Mouse (Mus musculus) heart, adult 11 months (tissue): ENCODE results near the gene Lrp2.

Experiments
- DNase-seq: peaks from one replicate; pipeline ENCODE4 v3.0.0; 2022

Lrp2 gene

GRCm38 (mm10) chr2:69585886-69586398 is at the start of gene Lrp2:
Gene Lrp2 (minus strand): TSS chr2:69586065.
- peak; percentile 84 for DNase-seq

GRCm38 (mm10) chr2:69635064-69635701 is 49.3 kb upstream of the Lrp2 start:
- no peak for DNase-seq

GRCm38 (mm10) chr2:69631449-69631848 is 45.6 kb upstream of the Lrp2 start:
- DNase-seq: no peak

DNA sequence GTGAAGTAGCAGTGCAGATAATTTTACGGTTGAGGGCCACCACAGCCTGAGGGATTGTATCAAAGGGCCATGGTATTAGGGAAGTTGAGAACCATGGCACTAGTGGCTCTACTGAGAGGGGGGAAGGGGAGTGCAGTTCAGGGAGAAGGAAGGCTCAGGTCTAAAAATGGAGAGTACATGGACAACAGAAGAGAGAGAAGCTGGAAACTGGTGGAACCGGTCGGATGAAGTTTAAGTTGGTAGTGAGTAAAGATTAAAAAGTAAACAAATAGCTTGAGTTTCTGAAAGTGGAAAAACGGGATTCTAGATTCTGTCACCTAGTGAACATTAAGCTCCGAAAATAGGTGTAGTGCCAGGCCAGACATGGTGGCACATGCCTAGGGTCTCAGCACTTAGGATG is 44.9 kb upstream of the Lrp2 start:
- no peak for DNase-seq

DNA sequence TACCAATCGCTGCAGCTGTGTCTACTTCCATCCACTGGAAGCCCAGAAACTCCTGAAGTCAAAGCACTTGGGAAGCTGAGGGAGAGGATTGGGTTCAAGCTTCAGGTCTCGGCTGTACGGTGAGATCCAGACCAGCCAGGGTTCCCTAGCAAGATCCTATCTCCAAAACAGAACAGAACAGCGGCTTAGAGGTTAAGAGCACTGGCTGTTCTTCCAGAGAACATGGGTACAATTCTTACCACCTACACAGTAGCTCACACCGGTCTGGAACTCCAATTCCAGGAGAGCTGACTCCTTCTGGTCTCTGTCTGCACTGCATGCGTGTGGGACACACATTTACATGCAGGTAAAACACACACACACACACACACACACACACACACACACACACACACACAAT is 44.0 kb upstream of the Lrp2 start:
- DNase-seq: no peak

GRCm38 (mm10) chr2:69629215-69629614 is 43.4 kb upstream of the Lrp2 start:
- DNase-seq: no peak

- DNase-seq: no peak
These were observed 33.4 kb upstream of the Lrp2 start for GRCm38 (mm10) chr2:69619286-69619685.

DNA sequence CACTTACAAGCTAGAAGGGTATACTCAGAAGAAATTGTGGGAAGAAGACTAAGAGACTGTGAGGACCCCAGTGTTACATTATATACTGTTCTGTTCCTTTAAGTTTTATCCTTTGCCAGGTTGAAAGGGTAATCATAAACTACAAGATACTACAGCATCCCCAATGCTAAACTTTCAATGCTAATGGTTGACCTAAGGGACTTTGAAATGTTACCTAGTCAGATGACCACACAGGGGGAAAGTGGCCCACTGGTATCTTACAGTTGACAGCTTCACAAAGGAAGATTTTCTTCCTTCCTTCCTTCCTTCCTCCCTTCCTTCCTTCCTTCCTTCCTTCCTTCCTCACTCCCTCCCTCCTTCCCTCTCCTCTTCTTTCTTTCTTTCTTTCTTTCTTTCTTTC is 32.5 kb upstream of the Lrp2 start:
- no peak for DNase-seq

- no peak for DNase-seq
These were observed 27.4 kb upstream of the Lrp2 start for GRCm38 (mm10) chr2:69613237-69613636.

- no peak for DNase-seq
These were observed 26.9 kb upstream of the Lrp2 start for GRCm38 (mm10) chr2:69612716-69613115.

DNA sequence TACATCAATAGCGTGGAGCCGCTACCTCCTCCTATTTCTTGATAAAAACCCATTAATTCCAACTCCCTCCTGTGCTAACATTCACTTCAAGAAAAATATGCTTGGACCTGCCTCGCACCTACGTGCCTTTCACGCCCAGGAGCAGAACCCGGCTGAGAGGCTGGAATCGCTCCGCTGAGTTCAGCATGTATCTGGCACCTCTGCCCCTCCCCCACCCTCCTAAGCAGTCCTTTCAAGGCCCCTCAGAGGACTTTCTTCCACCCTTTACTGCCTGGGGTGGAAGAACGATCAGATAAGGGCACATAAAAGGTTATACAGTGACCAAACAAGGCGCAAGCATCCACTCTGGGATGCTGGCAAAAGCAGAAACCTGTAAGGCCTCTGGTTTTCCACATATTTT is 26.4 kb upstream of the Lrp2 start:
- no peak for DNase-seq

DNA sequence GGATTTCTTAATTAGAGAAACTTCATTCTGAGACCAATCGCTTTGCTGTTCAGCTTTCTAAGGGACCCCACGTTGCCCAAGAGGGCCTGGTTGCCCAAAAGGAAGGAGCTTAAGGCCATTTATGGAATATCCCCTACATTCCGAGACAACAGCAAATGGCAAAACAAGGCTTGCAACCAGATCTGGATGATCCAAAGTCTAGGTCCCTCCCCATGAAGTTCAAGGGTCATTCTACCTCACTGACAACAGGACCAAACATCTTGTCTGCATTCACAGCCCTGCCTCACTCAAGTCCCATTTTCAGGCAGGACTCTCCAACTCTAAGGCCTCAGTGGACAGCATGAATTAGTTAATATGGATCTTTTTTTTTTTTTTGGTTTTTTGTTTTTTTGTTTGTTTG is 20.8 kb upstream of the Lrp2 start:
- DNase-seq: no peak

DNA sequence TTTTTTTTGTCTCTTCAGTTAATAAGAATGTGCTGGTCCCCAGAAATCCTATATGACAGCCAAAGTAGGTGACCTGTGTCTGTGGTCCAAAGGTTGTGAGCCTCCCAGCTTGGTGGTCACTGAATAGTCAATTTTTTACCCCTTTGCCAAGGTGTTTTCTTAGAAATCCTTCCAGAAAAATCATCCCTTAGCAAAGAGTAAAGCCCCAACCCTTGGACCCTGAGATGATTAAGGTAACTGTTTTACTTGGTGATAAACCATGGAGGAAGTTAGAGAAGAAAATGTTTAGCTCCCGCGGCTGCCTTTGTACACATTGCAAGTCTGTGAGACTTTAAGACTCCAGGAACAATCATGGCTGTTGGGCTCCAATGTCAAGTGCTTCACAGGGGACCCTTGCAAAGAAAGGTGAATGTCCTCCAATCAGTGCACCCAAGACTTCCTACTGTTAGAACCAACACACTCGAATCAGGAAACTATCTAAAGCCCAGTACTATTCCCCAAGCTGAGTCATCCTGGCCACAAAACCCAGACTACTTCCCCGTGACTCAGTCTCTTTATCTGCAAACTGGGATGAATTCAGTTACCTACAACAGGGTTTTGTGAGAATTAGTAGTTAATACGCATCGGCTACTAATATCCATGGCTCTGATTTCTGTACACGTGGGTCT is 18.0 kb upstream of the Lrp2 start:
- no peak for DNase-seq

DNA sequence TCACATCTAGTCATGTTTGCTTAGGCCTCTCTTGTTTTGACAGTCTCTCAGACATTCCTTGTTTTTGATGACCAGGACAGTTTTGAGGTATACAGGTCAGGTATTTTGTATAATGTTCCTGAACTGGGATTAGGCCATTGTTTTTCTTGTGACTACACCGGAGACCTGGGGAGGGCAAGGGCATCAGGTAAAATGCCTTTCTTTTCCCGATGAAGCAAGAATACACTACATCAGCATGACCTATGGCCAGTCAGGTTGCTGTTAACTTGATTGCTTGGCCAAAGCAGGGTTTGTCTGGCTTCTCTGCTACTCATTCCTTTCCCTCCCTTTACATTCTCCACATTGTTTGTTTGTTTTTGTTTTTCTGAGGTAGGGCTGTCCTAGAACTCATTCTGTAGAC is 7.3 kb upstream of the Lrp2 start:
- peak; percentile 34 for DNase-seq

DNA sequence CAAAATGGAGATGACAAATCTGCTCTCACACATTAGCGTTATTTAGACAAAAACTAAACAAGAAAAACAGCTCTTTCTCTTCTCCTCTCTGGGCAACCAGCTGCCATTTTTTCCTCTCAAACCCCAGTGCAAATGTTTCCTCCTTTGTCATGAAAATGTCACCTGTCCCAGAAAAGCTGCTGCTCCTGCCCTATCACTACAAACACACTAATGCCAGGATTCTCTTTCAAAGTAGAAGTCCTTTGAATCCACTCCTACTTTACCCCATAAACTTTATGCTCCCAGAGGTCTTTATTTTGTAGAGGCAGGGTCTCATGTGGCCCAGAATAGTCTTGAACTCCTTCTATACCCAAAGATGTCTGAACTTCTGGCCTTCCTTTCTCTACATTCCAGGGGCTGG is 6.7 kb upstream of the Lrp2 start:
- no peak for DNase-seq

DNA sequence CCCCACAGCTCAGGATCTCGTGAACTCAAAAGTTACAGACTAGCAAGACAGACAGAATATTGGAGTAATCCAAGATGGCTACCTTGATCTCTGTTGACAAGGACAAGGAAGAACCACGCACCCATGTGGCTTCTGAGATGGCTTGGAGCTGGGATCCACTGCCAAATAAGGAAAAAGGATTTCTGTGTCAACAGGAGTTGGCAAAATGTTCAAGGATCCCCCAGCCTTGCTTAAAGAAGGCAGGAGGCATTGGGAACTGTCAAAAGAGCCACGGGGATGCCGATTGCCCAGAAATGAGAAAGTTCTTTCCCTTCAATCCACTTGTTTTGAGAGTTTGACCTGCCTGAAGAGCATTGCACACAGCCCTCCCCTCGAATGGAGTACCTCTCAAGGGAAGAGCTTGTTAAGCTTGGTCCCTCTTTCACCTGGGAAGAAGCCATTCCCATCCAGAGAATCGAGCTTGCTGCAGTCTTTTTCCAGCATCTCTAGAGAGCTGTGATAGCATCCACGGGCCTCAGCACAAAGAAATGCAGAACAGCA is 6.2 kb upstream of the Lrp2 start:
- peak; percentile 51 for DNase-seq

- DNase-seq: peak; percentile 7
These were observed 4.7 kb upstream of the Lrp2 start for GRCm38 (mm10) chr2:69590548-69590947.

- peak; percentile 76 for DNase-seq
These were observed 2.0 kb upstream of the Lrp2 start for GRCm38 (mm10) chr2:69587896-69588295.

GRCm38 (mm10) chr2:69586821-69587728 is 1.2 kb upstream of the Lrp2 start:
- DNase-seq: peak; percentile 70

DNA sequence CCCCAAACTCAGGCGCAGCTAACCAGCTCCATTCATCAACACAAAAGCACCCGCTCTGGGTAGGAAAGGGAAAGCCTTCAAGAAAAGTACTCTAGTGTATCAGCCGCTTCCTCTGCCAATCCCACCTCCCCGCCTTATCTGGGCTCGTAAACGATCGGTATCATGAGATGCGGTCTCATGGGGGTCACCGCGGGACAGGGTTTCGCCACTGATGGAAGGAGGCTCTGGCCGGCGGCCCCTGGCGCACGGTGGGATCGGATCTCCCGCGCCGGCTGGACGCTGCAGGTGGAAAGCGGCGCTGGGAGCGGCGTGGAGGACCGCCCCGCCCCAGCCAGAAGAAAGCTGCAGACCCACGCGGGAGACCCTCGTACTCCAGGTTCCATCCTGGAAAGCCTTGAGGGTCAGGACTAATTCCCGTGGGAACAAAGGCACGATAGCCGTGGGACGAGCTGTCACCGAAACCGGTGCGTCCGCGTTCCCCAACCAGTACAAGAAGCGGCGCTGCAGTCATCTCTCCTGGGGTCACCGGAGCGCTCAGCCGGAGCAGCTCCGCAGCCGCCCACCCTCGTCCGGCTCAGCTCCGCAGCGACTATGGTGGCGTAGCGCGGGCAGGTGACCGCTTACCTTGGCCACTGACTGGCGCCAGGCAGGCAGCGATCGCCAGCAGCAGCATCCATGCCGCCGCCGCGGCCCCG is 527 bp downstream of the Lrp2 start:
- peak; percentile 76 for DNase-seq

- peak; percentile 73 for DNase-seq
These were observed 1.5 kb downstream of the Lrp2 start for GRCm38 (mm10) chr2:69584117-69584933.

- DNase-seq: peak; percentile 68
These were observed 3.0 kb downstream of the Lrp2 start for GRCm38 (mm10) chr2:69582861-69583260.
